Mouse (Mus musculus) testis, adult 2 months (tissue): ENCODE data around the gene Coa4.

ENCODE experiments used
- CTCF ChIP-seq: fragments of 200-500 bp; IDR thresholded peaks from 2 replicates; pipeline ENCODE4 v1.5.1; 2012; ENCODE audit warnings: low read depth, mild to moderate bottlenecking, inconsistent platforms, low read length, moderate library complexity; ENCODE audit not compliant: control insufficient read depth, insufficient read depth, insufficient replicate concordance
- POLR2A ChIP-seq: fragments of 200-500 bp; IDR thresholded peaks from 2 replicates; pipeline ENCODE4 v1.6.1; 2012; ENCODE audit warnings: low read depth, mild to moderate bottlenecking, inconsistent platforms, low read length, moderate library complexity; ENCODE audit not compliant: control insufficient read depth

DNA sequence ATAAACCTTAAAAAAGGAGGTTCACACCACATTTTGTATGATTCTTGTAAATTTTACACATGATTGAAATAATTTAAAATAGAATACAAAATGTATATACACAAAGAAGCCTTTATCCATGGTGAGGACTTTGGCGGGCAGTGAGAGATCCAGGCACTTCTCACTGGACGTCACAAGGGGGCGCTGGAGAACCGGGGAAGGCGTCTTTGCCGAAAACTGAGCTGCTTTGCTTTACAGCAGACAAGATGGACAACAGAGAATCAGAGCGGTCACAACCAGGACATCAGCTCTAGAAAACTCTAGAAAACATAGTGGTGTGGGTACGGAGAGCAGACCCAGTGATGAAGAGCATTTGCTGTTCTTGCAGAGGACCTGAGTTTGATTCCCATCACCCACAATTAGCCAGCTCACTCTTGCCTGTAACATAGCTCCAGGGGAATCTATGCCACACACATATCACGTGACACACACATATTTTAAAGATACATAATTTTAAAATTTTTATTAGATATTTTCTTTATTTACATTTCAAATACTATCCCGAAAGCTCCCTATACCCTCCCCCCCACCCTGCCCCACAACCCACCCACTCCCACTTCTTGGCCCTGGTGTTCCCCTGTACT is 16.1 kb upstream of the Coa4 start:
- TF ChIP-seq CTCF = peak; percentile 94; the same call in 1 of the 2 replicates
- no peak for TF ChIP-seq POLR2A
